Mouse (Mus musculus): ENCODE data around the gene Foxf2. TPM values are rescaled to one million over a fixed set of nuclear protein-coding genes. Genes with fewer than 3 reads are reported as not detected.

Foxf2 gene
- polyA plus RNA-seq (2014; fragmentation: Nextera tagmentation; extraction: Ambion mirVana): 3.3 and 5.3 TPM in 2 replicates

DNA sequence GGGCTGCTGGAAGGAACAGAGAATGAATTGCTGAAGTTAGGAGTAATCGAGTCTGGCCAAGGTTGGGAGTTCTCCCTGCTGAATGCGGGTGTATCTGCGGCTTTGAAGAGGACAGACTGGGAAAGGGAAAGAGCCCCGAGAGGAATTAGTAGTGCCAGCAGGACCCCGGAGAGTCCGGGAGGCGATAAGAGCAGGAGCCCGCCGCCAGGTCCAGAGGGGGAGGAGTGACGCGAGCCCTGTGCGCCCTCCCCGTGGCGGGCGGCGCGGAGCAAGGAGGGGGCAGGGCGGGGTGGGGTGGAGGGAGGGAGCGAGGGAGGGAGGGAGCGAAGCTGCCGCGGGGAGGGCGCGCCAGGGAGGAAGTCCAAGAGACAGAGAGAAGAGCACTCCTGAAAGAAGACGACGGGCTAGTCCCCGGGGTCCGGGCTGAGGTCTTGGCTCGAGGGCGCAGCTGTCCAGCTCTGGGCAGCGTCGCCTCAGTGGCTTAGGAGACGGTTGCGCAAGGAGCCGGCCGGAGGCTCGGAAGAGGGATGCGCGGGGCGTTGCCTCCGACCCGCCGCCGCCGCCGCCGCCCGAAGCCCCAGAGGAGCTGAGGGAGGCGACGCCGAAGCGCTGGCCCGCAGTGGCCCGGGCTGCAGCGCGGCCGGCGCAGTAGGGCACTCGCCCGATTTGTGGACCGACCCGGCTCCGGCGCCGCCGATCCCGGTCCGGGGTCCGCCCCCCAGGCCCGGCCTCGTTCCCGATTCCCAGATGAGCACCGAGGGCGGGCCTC is at the start of gene Foxf2:
Foxf2 (plus strand) TSS at position 484 of the 769 bp plus-strand sequence.
- H3K9me3 ChIP-seq (ENCODE audit: control insufficient read depth, low read length): no peaks in the 10 kb centered on the region
- H3K4me1 ChIP-seq (ENCODE audit: control insufficient read depth, insufficient read depth, low read length): peaks cover 23% of the 10 kb centered on the region
- peaks cover 99% of the 10 kb centered on the region for H3K27me3 ChIP-seq (ENCODE audit: control insufficient read depth, insufficient read depth, low read length)
- H3K9ac ChIP-seq (replicated peaks; ENCODE audit: low read length): peak within 1 kb of the TSS; percentile 43; the same call in 1 of the 2 replicates
- peak; percentile 9; the same call in 1 of the 2 replicates for ATAC-seq (ENCODE audit: low FRiP score, low TSS enrichment)
- no peaks in the 10 kb centered on the region for H3K36me3 ChIP-seq (ENCODE audit: control insufficient read depth, insufficient read depth, low read length)
- H3K27ac ChIP-seq (replicated peaks; ENCODE audit: low read depth, low read length): peak within 1 kb of the TSS; percentile 55; the same call in 1 of the 2 replicates
- H3K4me3 ChIP-seq (replicated peaks; ENCODE audit: low read depth, low read length): peak within 1 kb of the TSS; percentile 39
- WGBS: under 1% methylated on average over 44 of the region's 74 CpGs
- peak within 1 kb of the TSS; percentile 71 for H3K4me2 ChIP-seq (ENCODE audit: low read length)
- DNase-seq: no peak

- no peak overlapping the region for H3K9ac ChIP-seq (replicated peaks; ENCODE audit: low read length)
- no peaks in the 10 kb centered on the region for H3K36me3 ChIP-seq (ENCODE audit: control insufficient read depth, insufficient read depth, low read length)
- DNase-seq (no peak), ATAC-seq (ENCODE audit: low FRiP score, low TSS enrichment) (no peak)
- H3K27me3 ChIP-seq (ENCODE audit: control insufficient read depth, insufficient read depth, low read length): no peaks in the 10 kb centered on the region
- no peak overlapping the region for H3K4me2 ChIP-seq (ENCODE audit: low read length)
- no peaks in the 10 kb centered on the region for H3K4me1 ChIP-seq (ENCODE audit: control insufficient read depth, insufficient read depth, low read length)
- H3K9me3 ChIP-seq (ENCODE audit: control insufficient read depth, low read length): no peaks in the 10 kb centered on the region
- WGBS: 82% methylated on average over 4 of the region's 4 CpGs
- H3K27ac ChIP-seq (replicated peaks; ENCODE audit: low read depth, low read length): no peak overlapping the region
- no peak overlapping the region for H3K4me3 ChIP-seq (replicated peaks; ENCODE audit: low read depth, low read length)
Observed at GRCm38 (mm10) chr13:31576696-31577095, 48.9 kb upstream of the Foxf2 start.

DNA sequence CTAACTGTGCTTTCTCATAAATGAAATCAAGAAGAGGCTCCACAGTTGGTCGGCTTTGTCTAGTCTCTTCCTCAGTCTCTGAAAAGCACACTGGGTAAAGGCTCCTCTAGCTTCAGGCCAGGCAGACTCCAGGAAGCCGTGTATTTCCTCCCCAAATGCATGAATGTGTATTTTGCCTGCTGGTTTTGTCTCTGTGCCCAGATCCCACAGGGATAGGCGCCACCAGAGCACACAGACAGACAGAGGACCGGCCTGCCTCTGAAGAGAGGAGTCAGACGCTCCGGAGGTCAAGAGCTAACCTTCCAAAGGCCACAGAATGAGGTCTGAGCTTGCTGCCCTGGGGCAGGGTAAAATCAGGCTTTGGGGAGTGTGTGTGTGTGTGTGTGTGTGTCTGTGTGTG is 48.0 kb upstream of the Foxf2 start:
- WGBS: 50% methylated on average over 6 of the region's 6 CpGs
- DNase-seq (no peak), ATAC-seq (ENCODE audit: low FRiP score, low TSS enrichment) (no peak)
- Histone ChIP-seq H3K27ac (replicated peaks; ENCODE audit: low read depth, low read length) (no peak overlapping the region), H3K4me3 (replicated peaks; ENCODE audit: low read depth, low read length) (no peak overlapping the region), H3K36me3 (ENCODE audit: control insufficient read depth, insufficient read depth, low read length) (no peaks in the 10 kb centered on the region), H3K9me3 (ENCODE audit: control insufficient read depth, low read length) (no peaks in the 10 kb centered on the region), H3K9ac (replicated peaks; ENCODE audit: low read length) (no peak overlapping the region), H3K27me3 (ENCODE audit: control insufficient read depth, insufficient read depth, low read length) (no peaks in the 10 kb centered on the region), H3K4me1 (ENCODE audit: control insufficient read depth, insufficient read depth, low read length) (no peaks in the 10 kb centered on the region), H3K4me2 (ENCODE audit: low read length) (no peak overlapping the region)

DNA sequence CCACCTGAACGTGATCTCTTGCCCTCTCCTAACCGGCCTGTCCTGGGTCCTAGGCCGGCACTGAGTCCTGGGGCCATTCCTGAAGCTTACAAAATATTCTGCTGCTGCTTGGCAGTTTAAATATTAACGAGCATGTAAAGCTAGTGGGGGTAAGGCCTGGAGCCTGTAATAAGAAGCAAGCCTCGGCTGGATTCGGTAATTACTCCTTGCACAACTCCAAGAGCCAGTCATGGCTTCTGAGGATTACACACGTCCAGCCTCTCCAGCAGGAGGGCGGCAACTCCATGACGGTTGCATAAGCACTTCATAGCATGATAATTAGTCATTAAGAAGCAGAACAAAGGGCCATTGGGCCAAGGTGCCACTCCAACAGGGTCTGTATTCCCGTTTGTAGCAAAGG is 47.2 kb upstream of the Foxf2 start:
- H3K4me3 ChIP-seq (replicated peaks; ENCODE audit: low read depth, low read length): no peak overlapping the region
- no peaks in the 10 kb centered on the region for H3K4me1 ChIP-seq (ENCODE audit: control insufficient read depth, insufficient read depth, low read length)
- no peaks in the 10 kb centered on the region for H3K36me3 ChIP-seq (ENCODE audit: control insufficient read depth, insufficient read depth, low read length)
- ATAC-seq (ENCODE audit: low FRiP score, low TSS enrichment): peak; percentile 39; the same call in 1 of the 2 replicates
- no peaks in the 10 kb centered on the region for H3K9me3 ChIP-seq (ENCODE audit: control insufficient read depth, low read length)
- peak; percentile 25 for DNase-seq
- H3K4me2 ChIP-seq (ENCODE audit: low read length): no peak overlapping the region
- H3K27ac ChIP-seq (replicated peaks; ENCODE audit: low read depth, low read length): no peak overlapping the region
- no peak overlapping the region for H3K9ac ChIP-seq (replicated peaks; ENCODE audit: low read length)
- 39% methylated on average over 10 of the region's 10 CpGs for WGBS
- H3K27me3 ChIP-seq (ENCODE audit: control insufficient read depth, insufficient read depth, low read length): no peaks in the 10 kb centered on the region

GRCm38 (mm10) chr13:31579866-31580265 is 45.8 kb upstream of the Foxf2 start:
- 69% methylated on average over 9 of the region's 9 CpGs for WGBS
- no peak for ATAC-seq (ENCODE audit: low FRiP score, low TSS enrichment)

GRCm38 (mm10) chr13:31587341-31587740 is 38.3 kb upstream of the Foxf2 start:
- Histone ChIP-seq H3K9me3 (ENCODE audit: control insufficient read depth, low read length) (no peaks in the 10 kb centered on the region), H3K36me3 (ENCODE audit: control insufficient read depth, insufficient read depth, low read length) (no peaks in the 10 kb centered on the region), H3K4me1 (ENCODE audit: control insufficient read depth, insufficient read depth, low read length) (no peaks in the 10 kb centered on the region), H3K27ac (replicated peaks; ENCODE audit: low read depth, low read length) (no peak overlapping the region), H3K27me3 (ENCODE audit: control insufficient read depth, insufficient read depth, low read length) (no peaks in the 10 kb centered on the region), H3K4me3 (replicated peaks; ENCODE audit: low read depth, low read length) (no peak overlapping the region), H3K9ac (replicated peaks; ENCODE audit: low read length) (no peak overlapping the region), H3K4me2 (ENCODE audit: low read length) (no peak overlapping the region)
- ATAC-seq (ENCODE audit: low FRiP score, low TSS enrichment) (no peak), DNase-seq (no peak)
- WGBS: 79% methylated on average over 5 of the region's 5 CpGs

More at GRCm38 (mm10) chr13:31579866-31580265, 45.8 kb upstream of the Foxf2 start:
- Histone ChIP-seq H3K4me1 (ENCODE audit: control insufficient read depth, insufficient read depth, low read length) (no peaks in the 10 kb centered on the region), H3K4me2 (ENCODE audit: low read length) (no peak overlapping the region), H3K9ac (replicated peaks; ENCODE audit: low read length) (no peak overlapping the region), H3K36me3 (ENCODE audit: control insufficient read depth, insufficient read depth, low read length) (no peaks in the 10 kb centered on the region), H3K9me3 (ENCODE audit: control insufficient read depth, low read length) (no peaks in the 10 kb centered on the region), H3K27ac (replicated peaks; ENCODE audit: low read depth, low read length) (no peak overlapping the region), H3K27me3 (ENCODE audit: control insufficient read depth, insufficient read depth, low read length) (no peaks in the 10 kb centered on the region), H3K4me3 (replicated peaks; ENCODE audit: low read depth, low read length) (no peak overlapping the region)
- no peak for DNase-seq

DNA sequence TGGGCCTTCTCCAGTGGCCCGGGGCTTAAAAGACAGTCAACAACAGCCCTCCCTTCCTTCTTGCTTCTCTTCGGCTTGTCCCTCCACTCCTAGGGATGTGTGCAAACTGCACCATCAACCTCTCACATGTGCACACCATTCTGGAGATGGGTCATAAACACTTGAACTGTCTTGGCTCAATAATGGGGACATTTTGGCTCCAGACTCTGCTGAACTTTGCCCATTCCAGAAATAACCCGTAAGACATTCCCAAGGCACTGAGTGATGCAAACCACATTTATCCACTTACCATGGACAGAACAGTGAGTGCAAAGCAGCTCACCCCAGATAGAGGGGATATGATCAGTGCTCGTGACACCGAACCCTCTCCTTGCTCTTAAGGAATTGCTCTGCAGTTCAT is 26.0 kb upstream of the Foxf2 start:
- ATAC-seq (ENCODE audit: low FRiP score, low TSS enrichment) (no peak), DNase-seq (no peak)
- Histone ChIP-seq H3K4me2 (ENCODE audit: low read length) (no peak overlapping the region), H3K9ac (replicated peaks; ENCODE audit: low read length) (no peak overlapping the region), H3K27ac (replicated peaks; ENCODE audit: low read depth, low read length) (no peak overlapping the region), H3K27me3 (ENCODE audit: control insufficient read depth, insufficient read depth, low read length) (no peaks in the 10 kb centered on the region), H3K4me3 (replicated peaks; ENCODE audit: low read depth, low read length) (no peak overlapping the region), H3K36me3 (ENCODE audit: control insufficient read depth, insufficient read depth, low read length) (no peaks in the 10 kb centered on the region), H3K4me1 (ENCODE audit: control insufficient read depth, insufficient read depth, low read length) (no peaks in the 10 kb centered on the region), H3K9me3 (ENCODE audit: control insufficient read depth, low read length) (no peaks in the 10 kb centered on the region)
- 91% methylated on average over 5 of the region's 5 CpGs for WGBS

- ATAC-seq (ENCODE audit: low FRiP score, low TSS enrichment): no peak
Observed at GRCm38 (mm10) chr13:31603964-31604363, 21.7 kb upstream of the Foxf2 start.

More at GRCm38 (mm10) chr13:31603964-31604363, 21.7 kb upstream of the Foxf2 start:
- Histone ChIP-seq H3K9ac (replicated peaks; ENCODE audit: low read length) (no peak overlapping the region), H3K27me3 (ENCODE audit: control insufficient read depth, insufficient read depth, low read length) (no peaks in the 10 kb centered on the region), H3K27ac (replicated peaks; ENCODE audit: low read depth, low read length) (no peak overlapping the region), H3K4me1 (ENCODE audit: control insufficient read depth, insufficient read depth, low read length) (no peaks in the 10 kb centered on the region), H3K9me3 (ENCODE audit: control insufficient read depth, low read length) (no peaks in the 10 kb centered on the region), H3K4me3 (replicated peaks; ENCODE audit: low read depth, low read length) (no peak overlapping the region), H3K36me3 (ENCODE audit: control insufficient read depth, insufficient read depth, low read length) (no peaks in the 10 kb centered on the region), H3K4me2 (ENCODE audit: low read length) (no peak overlapping the region)
- DNase-seq: no peak
- WGBS: 55% methylated on average over 6 of the region's 6 CpGs

Measured in midbrain, embryonic 14.5 days (tissue).